Mouse (Mus musculus): ENCODE data around the gene Fabp6.

Fabp6 gene

DNA sequence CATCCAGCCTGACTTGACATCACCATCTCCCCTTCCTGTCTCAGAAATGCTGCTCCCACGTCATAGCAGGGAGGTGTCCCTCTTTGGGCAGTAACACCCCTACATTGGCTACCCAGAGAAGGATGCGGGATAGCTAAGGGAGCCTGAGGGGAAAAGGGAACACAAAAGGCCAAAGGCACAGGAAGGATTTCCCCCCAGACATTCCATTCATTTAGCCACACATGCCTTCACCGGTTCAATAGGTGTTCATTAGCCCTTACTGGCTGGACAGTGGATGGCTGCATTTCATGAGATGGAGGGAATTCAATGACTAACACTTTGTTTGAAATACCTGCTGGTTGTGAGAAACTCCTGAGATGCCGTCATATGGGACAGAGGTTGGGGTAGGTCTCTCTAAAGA lies 54.7 kb downstream of the Fabp6 start:
- no peak for DNase-seq (ENCODE audit: low spot score)
